Mouse (Mus musculus): Measurements from ENCODE around the gene Acox2. TPM values are rescaled to one million over a fixed set of nuclear protein-coding genes. Genes with fewer than 3 reads are reported as not detected.

The Acox2 gene
- polyA plus RNA-seq, 1 experiment from 2014 or later: 1.3 TPM

GRCm38 (mm10) chr14:8241816-8242215 lies 17.3 kb downstream of the Acox2 start:
- H3K9me3 ChIP-seq (ENCODE audit: control insufficient read depth, low read length): no peaks in the 10 kb centered on the region
- H3K27ac ChIP-seq (ENCODE audit: low read length): no peak overlapping the region
- no peak overlapping the region for H3K9ac ChIP-seq (ENCODE audit: low read length)
- H3K4me2 ChIP-seq (ENCODE audit: low read depth, low read length): no peak overlapping the region
- no peaks in the 10 kb centered on the region for H3K4me1 ChIP-seq (replicated peaks; ENCODE audit: control insufficient read depth, insufficient read depth, low read length)
- no peak overlapping the region for H3K4me3 ChIP-seq (ENCODE audit: low read length)
- H3K36me3 ChIP-seq (ENCODE audit: control insufficient read depth, insufficient read depth, low read length): no peaks in the 10 kb centered on the region
- no peak for ATAC-seq (ENCODE audit: low read depth)
- H3K27me3 ChIP-seq (ENCODE audit: control insufficient read depth, insufficient read depth, low read depth, low read length): no peaks in the 10 kb centered on the region

GRCm38 (mm10) chr14:8233252-8233651 lies 25.9 kb downstream of the Acox2 start:
- Histone ChIP-seq H3K4me3 (ENCODE audit: low read length) (no peak overlapping the region), H3K27ac (ENCODE audit: low read length) (no peak overlapping the region), H3K4me2 (ENCODE audit: low read depth, low read length) (no peak overlapping the region), H3K4me1 (replicated peaks; ENCODE audit: control insufficient read depth, insufficient read depth, low read length) (no peaks in the 10 kb centered on the region), H3K9ac (ENCODE audit: low read length) (no peak overlapping the region), H3K27me3 (ENCODE audit: control insufficient read depth, insufficient read depth, low read depth, low read length) (no peaks in the 10 kb centered on the region), H3K36me3 (ENCODE audit: control insufficient read depth, insufficient read depth, low read length) (no peaks in the 10 kb centered on the region), H3K9me3 (ENCODE audit: control insufficient read depth, low read length) (no peaks in the 10 kb centered on the region)
- no peak for ATAC-seq (ENCODE audit: low read depth)
- WGBS: 19% methylated on average over 1 of the region's 1 CpGs

GRCm38 (mm10) chr14:8232155-8232910 lies 26.8 kb downstream of the Acox2 start:
- ATAC-seq (ENCODE audit: low read depth): no peak
- no peaks in the 10 kb centered on the region for H3K27me3 ChIP-seq (ENCODE audit: control insufficient read depth, insufficient read depth, low read depth, low read length)
- H3K4me2 ChIP-seq (ENCODE audit: low read depth, low read length): no peak overlapping the region
- no peak overlapping the region for H3K27ac ChIP-seq (ENCODE audit: low read length)
- no peak overlapping the region for H3K9ac ChIP-seq (ENCODE audit: low read length)
- 81% methylated on average over 6 of the region's 6 CpGs for WGBS
- no peaks in the 10 kb centered on the region for H3K9me3 ChIP-seq (ENCODE audit: control insufficient read depth, low read length)
- no peaks in the 10 kb centered on the region for H3K36me3 ChIP-seq (ENCODE audit: control insufficient read depth, insufficient read depth, low read length)
- no peaks in the 10 kb centered on the region for H3K4me1 ChIP-seq (replicated peaks; ENCODE audit: control insufficient read depth, insufficient read depth, low read length)
- no peak overlapping the region for H3K4me3 ChIP-seq (ENCODE audit: low read length)

- Histone ChIP-seq H3K9me3 (ENCODE audit: control insufficient read depth, low read length) (no peaks in the 10 kb centered on the region), H3K27me3 (ENCODE audit: control insufficient read depth, insufficient read depth, low read depth, low read length) (no peaks in the 10 kb centered on the region), H3K4me1 (replicated peaks; ENCODE audit: control insufficient read depth, insufficient read depth, low read length) (no peaks in the 10 kb centered on the region), H3K36me3 (ENCODE audit: control insufficient read depth, insufficient read depth, low read length) (no peaks in the 10 kb centered on the region), H3K9ac (ENCODE audit: low read length) (no peak overlapping the region), H3K27ac (ENCODE audit: low read length) (no peak overlapping the region), H3K4me3 (ENCODE audit: low read length) (no peak overlapping the region), H3K4me2 (ENCODE audit: low read depth, low read length) (no peak overlapping the region)
- ATAC-seq (ENCODE audit: low read depth): no peak
- WGBS: 66% methylated on average over 9 of the region's 9 CpGs
Measured at GRCm38 (mm10) chr14:8229367-8230019, 29.7 kb downstream of the Acox2 start.

- Histone ChIP-seq H3K4me1 (replicated peaks; ENCODE audit: control insufficient read depth, insufficient read depth, low read length) (no peaks in the 10 kb centered on the region), H3K9me3 (ENCODE audit: control insufficient read depth, low read length) (no peaks in the 10 kb centered on the region), H3K27ac (ENCODE audit: low read length) (no peak overlapping the region), H3K9ac (ENCODE audit: low read length) (no peak overlapping the region), H3K27me3 (ENCODE audit: control insufficient read depth, insufficient read depth, low read depth, low read length) (no peaks in the 10 kb centered on the region), H3K4me3 (ENCODE audit: low read length) (no peak overlapping the region), H3K4me2 (ENCODE audit: low read depth, low read length) (no peak overlapping the region), H3K36me3 (ENCODE audit: control insufficient read depth, insufficient read depth, low read length) (peaks cover 11% of the 10 kb centered on the region)
- ATAC-seq (ENCODE audit: low read depth): no peak
- WGBS: 61% methylated on average over 2 of the region's 2 CpGs
Measured at GRCm38 (mm10) chr14:8224805-8225204, 34.3 kb downstream of the Acox2 start.

- H3K4me1 ChIP-seq (replicated peaks; ENCODE audit: control insufficient read depth, insufficient read depth, low read length): no peaks in the 10 kb centered on the region
- H3K4me2 ChIP-seq (ENCODE audit: low read depth, low read length): no peak overlapping the region
- H3K9ac ChIP-seq (ENCODE audit: low read length): no peak overlapping the region
- 83% methylated on average over 10 of the region's 10 CpGs for WGBS
- no peaks in the 10 kb centered on the region for H3K9me3 ChIP-seq (ENCODE audit: control insufficient read depth, low read length)
- H3K27me3 ChIP-seq (ENCODE audit: control insufficient read depth, insufficient read depth, low read depth, low read length): no peaks in the 10 kb centered on the region
- H3K4me3 ChIP-seq (ENCODE audit: low read length): no peak overlapping the region
- peaks cover 11% of the 10 kb centered on the region for H3K36me3 ChIP-seq (ENCODE audit: control insufficient read depth, insufficient read depth, low read length)
- H3K27ac ChIP-seq (ENCODE audit: low read length): no peak overlapping the region
- no peak for ATAC-seq (ENCODE audit: low read depth)
Measured at GRCm38 (mm10) chr14:8223506-8224293, 35.5 kb downstream of the Acox2 start.

GRCm38 (mm10) chr14:8222561-8222960 lies 36.6 kb downstream of the Acox2 start:
- Histone ChIP-seq H3K27me3 (ENCODE audit: control insufficient read depth, insufficient read depth, low read depth, low read length) (no peaks in the 10 kb centered on the region), H3K4me2 (ENCODE audit: low read depth, low read length) (no peak overlapping the region), H3K4me3 (ENCODE audit: low read length) (no peak overlapping the region), H3K9me3 (ENCODE audit: control insufficient read depth, low read length) (no peaks in the 10 kb centered on the region), H3K36me3 (ENCODE audit: control insufficient read depth, insufficient read depth, low read length) (peaks cover 11% of the 10 kb centered on the region), H3K27ac (ENCODE audit: low read length) (no peak overlapping the region), H3K9ac (ENCODE audit: low read length) (no peak overlapping the region), H3K4me1 (replicated peaks; ENCODE audit: control insufficient read depth, insufficient read depth, low read length) (no peaks in the 10 kb centered on the region)
- 90% methylated on average over 16 of the region's 16 CpGs for WGBS
- no peak for ATAC-seq (ENCODE audit: low read depth)

- H3K9me3 ChIP-seq (ENCODE audit: control insufficient read depth, low read length): no peaks in the 10 kb centered on the region
- peaks cover 5% of the 10 kb centered on the region for H3K4me1 ChIP-seq (replicated peaks; ENCODE audit: control insufficient read depth, insufficient read depth, low read length)
- 81% methylated on average over 2 of the region's 2 CpGs for WGBS
- peaks cover 11% of the 10 kb centered on the region for H3K36me3 ChIP-seq (ENCODE audit: control insufficient read depth, insufficient read depth, low read length)
- H3K4me3 ChIP-seq (ENCODE audit: low read length): no peak overlapping the region
- H3K4me2 ChIP-seq (ENCODE audit: low read depth, low read length): no peak overlapping the region
- H3K27me3 ChIP-seq (ENCODE audit: control insufficient read depth, insufficient read depth, low read depth, low read length): no peaks in the 10 kb centered on the region
- ATAC-seq (ENCODE audit: low read depth): no peak
- no peak overlapping the region for H3K9ac ChIP-seq (ENCODE audit: low read length)
- no peak overlapping the region for H3K27ac ChIP-seq (ENCODE audit: low read length)
Measured at GRCm38 (mm10) chr14:8220912-8221311, 38.2 kb downstream of the Acox2 start.

GRCm38 (mm10) chr14:8220306-8220705 lies 38.8 kb downstream of the Acox2 start:
- peaks cover 11% of the 10 kb centered on the region for H3K36me3 ChIP-seq (ENCODE audit: control insufficient read depth, insufficient read depth, low read length)
- peaks cover 10% of the 10 kb centered on the region for H3K4me1 ChIP-seq (replicated peaks; ENCODE audit: control insufficient read depth, insufficient read depth, low read length)
- H3K27ac ChIP-seq (ENCODE audit: low read length): no peak overlapping the region
- H3K4me2 ChIP-seq (ENCODE audit: low read depth, low read length): no peak overlapping the region
- no peak overlapping the region for H3K9ac ChIP-seq (ENCODE audit: low read length)
- H3K27me3 ChIP-seq (ENCODE audit: control insufficient read depth, insufficient read depth, low read depth, low read length): no peaks in the 10 kb centered on the region
- no peaks in the 10 kb centered on the region for H3K9me3 ChIP-seq (ENCODE audit: control insufficient read depth, low read length)
- 70% methylated on average over 7 of the region's 7 CpGs for WGBS
- no peak for ATAC-seq (ENCODE audit: low read depth)
- no peak overlapping the region for H3K4me3 ChIP-seq (ENCODE audit: low read length)
